Mouse (Mus musculus) hindbrain, postnatal 0 days (tissue): ENCODE data around the gene Sfxn4. TPM values are rescaled to one million over a fixed set of nuclear protein-coding genes. Genes with fewer than 3 reads are reported as not detected.

ENCODE experiments used
- ATAC-seq: fragments of 200-750 bp; cut with Nextera tagmentation; 2 replicates; pipeline ENCODE4 v1.8.0; 2017; ENCODE audit warnings: mild to moderate bottlenecking, moderate TSS enrichment, moderate library complexity
- DNase-seq: peaks from one replicate; pipeline ENCODE4 v3.0.0-alpha.2; 2015; ENCODE audit warnings: low spot score
- H3K27ac ChIP-seq: fragments of 300-500 bp; sonication (generic); 2 replicates; pipeline ENCODE4 v1.5.1; 2014; ENCODE audit warnings: mild to moderate bottlenecking
- H3K27me3 ChIP-seq: fragments of 300-500 bp; sonication (generic); 2 replicates; pipeline ENCODE4 v1.6.1; 2014; ENCODE audit warnings: low read length, mixed read lengths; ENCODE audit not compliant: insufficient read depth
- H3K36me3 ChIP-seq: fragments of 300-500 bp; sonication (generic); 2 replicates; pipeline ENCODE4 v1.6.1; 2014; ENCODE audit warnings: low read length, mixed read lengths; ENCODE audit not compliant: insufficient read depth
- H3K4me1 ChIP-seq: fragments of 300-500 bp; sonication (generic); 2 replicates; pipeline ENCODE4 v1.6.1; 2014; ENCODE audit warnings: antibody characterized with exemption, low read length, mixed read lengths; ENCODE audit not compliant: insufficient read depth
- H3K4me2 ChIP-seq: fragments of 300-500 bp; sonication (generic); 2 replicates; pipeline ENCODE4 v1.6.1; 2014; ENCODE audit warnings: low read depth, mild to moderate bottlenecking, low read length, moderate library complexity, mixed read lengths
- H3K4me3 ChIP-seq: fragments of 300-500 bp; sonication (generic); 2 replicates; pipeline ENCODE4 v1.5.1; 2014; ENCODE audit warnings: low read length
- H3K9ac ChIP-seq: fragments of 300-500 bp; sonication (generic); replicated peaks from 2 replicates; pipeline ENCODE4 v1.6.1; 2014; ENCODE audit warnings: mild to moderate bottlenecking, low read length, moderate library complexity, mixed read lengths
- H3K9me3 ChIP-seq: fragments of 300-500 bp; sonication (generic); 2 replicates; pipeline ENCODE4 v1.6.1; 2016; ENCODE audit warnings: low read length, mixed read lengths
- CTCF ChIP-seq: IDR thresholded peaks from 2 replicates; pipeline ENCODE4 v1.5.1; 2016; ENCODE audit warnings: antibody characterized with exemption, control low read depth, low read depth
- WGBS: fragments of 180-500 bp; shearing (Covaris S2); extraction: QIAGEN DNeasy Blood & Tissue Kit; methylation state at CpG from one replicate; pipeline ENCODE4 v1.1.7; 2014; 5-methylcytosine and 5-hydroxymethylcytosine counted together
- polyA plus RNA-seq: library from polyadenylated mRNA; unstranded; fragments of >200 nt; fragmentation: Nextera tagmentation; extraction: Ambion mirVana; gene quantifications from 2 replicates; pipeline ENCODE4 v1.2.1, GENCODE M21; 2015
- total RNA-seq: library from RNA; depleted of rRNA; stranded (reverse); fragments of >200 nt; gene quantifications from 2 replicates; pipeline ENCODE4 v1.2.3, GENCODE M21; 2014

The Sfxn4 gene
- total and polyA plus RNA-seq, 2 experiments from 2014 or later: 7.3 to 10.8 TPM

DNA sequence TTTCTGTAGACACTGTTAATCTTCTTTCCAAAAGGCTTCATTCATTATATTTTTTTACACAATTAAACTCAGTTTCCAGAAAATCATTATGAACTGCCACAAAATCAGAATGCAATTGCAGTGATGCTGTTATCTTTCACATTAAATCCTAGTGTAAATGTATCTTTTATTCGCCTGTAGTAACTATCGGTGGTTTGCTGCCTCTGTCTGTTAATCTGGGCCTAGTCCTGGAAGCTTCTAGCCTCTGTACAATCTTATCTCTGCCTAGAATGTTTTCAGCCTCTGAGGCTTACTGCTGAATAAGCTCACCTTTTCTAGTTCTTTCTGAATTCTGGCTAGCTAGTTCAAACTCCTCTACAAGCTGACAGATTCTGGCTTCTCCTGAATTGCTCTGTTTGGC lies 51.4 kb downstream of the Sfxn4 start:
- Histone ChIP-seq H3K9ac (no peak overlapping the region), H3K27me3 (no peaks in the 10 kb centered on the region)
- ATAC-seq: no peak

DNA sequence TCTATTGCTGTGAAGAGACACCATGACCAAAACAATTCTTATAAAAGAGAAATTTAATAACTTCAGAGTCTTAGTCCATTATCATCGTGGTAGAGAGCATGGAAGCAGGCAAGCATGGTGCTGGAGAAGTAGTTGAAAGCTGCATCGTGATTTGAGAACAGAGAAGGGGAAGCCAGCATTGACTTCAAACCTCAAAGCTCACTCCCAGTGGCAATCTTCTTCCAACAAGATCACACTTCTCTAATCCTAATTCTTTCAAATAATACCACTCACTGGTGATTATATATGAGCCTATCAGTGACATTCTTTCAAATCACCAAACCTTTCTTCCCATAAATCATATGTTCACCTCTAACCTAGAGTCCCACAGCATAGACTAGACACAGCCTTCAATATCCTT lies 56.4 kb downstream of the Sfxn4 start:
- H3K27ac ChIP-seq: no peak overlapping the region
- 65% methylated on average over 2 of the region's 2 CpGs for WGBS
- H3K4me1 ChIP-seq: no peaks in the 10 kb centered on the region
- DNase-seq (no peak), ATAC-seq (no peak)
- TF ChIP-seq CTCF: no peak
- H3K27me3 ChIP-seq: no peaks in the 10 kb centered on the region
- H3K9me3 ChIP-seq: no peaks in the 10 kb centered on the region
- H3K9ac ChIP-seq: no peak overlapping the region
- H3K36me3 ChIP-seq: no peaks in the 10 kb centered on the region
- H3K4me2 ChIP-seq: no peak overlapping the region
- H3K4me3 ChIP-seq: no peak overlapping the region

More for the DNA sequence above, 51.4 kb downstream of the Sfxn4 start:
- no peak for TF ChIP-seq CTCF
- H3K27ac ChIP-seq: no peak overlapping the region
- H3K4me2 ChIP-seq: no peak overlapping the region
- no peak for DNase-seq
- no peak overlapping the region for H3K4me3 ChIP-seq
- no peaks in the 10 kb centered on the region for H3K9me3 ChIP-seq
- WGBS: 95% methylated on average over 2 of the region's 2 CpGs
- H3K36me3 ChIP-seq: no peaks in the 10 kb centered on the region
- peaks cover 4% of the 10 kb centered on the region; the same call in 1 of the 2 replicates for H3K4me1 ChIP-seq

DNA sequence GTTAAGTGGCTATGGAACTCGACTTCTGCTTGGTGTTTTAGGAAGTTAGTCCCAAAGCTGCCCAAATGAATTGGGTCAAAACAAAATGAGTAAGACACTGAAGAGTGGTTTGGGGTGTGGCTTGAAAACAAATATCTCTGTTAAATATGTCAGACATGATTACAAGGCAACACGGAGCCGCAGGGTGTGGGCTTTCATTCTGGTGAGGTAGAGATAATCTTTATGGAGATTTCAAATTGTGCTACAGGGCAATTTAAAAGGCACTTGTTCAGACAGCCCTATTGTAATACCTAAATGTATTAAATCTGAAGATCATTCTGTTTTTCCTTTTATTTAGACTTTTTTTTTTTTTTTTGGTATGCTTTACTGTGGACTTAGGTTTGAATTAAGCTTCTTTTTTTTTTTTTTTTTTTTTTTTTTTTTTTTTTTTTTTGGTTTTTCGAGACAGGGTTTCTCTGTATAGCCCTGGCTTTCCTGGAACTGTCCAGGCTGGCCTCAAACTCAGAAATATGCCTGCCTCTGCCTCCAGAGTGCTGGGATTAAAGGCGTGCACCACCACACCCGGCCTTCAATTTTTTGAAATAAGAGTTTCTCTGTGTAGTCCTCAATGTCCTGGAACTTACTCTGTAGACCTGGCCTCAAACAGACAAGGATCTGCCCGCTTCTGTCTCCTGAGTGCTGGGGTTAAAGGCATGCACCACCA lies 61.3 kb downstream of the Sfxn4 start:
- H3K36me3 ChIP-seq: no peaks in the 10 kb centered on the region
- WGBS: 78% methylated on average over 7 of the region's 7 CpGs
- ATAC-seq (no peak), DNase-seq (no peak)
- H3K4me3 ChIP-seq: no peak overlapping the region
- H3K27me3 ChIP-seq: no peaks in the 10 kb centered on the region
- H3K9me3 ChIP-seq: no peaks in the 10 kb centered on the region
- H3K4me1 ChIP-seq: no peaks in the 10 kb centered on the region
- TF ChIP-seq CTCF: no peak
- H3K27ac ChIP-seq: no peak overlapping the region
- no peak overlapping the region for H3K4me2 ChIP-seq
- H3K9ac ChIP-seq: no peak overlapping the region

DNA sequence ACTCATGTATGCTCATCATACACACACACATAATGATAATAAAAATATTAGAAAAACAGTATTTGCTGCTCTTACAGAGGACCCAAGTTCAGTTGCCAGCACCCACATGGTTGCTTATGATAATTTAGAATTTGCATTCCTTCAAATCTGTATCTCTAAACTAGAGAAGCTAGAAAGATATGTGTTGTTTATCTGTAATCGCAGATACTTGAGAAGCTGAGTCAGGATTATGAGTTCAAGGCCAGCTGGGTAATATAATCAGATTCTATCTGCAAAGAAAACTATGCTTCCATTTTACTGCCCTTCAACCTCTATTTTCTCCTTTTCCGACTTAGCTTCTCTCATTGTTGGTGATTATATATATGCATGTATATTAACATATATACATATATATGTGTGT lies 63.9 kb downstream of the Sfxn4 start:
- no peak overlapping the region for H3K27ac ChIP-seq
- no peaks in the 10 kb centered on the region for H3K36me3 ChIP-seq
- 91% methylated on average over 2 of the region's 2 CpGs for WGBS
- H3K27me3 ChIP-seq: no peaks in the 10 kb centered on the region
- no peak for ATAC-seq
- H3K4me3 ChIP-seq: no peak overlapping the region
- H3K9me3 ChIP-seq: no peaks in the 10 kb centered on the region
- no peak overlapping the region for H3K9ac ChIP-seq
- no peak overlapping the region for H3K4me2 ChIP-seq
- no peaks in the 10 kb centered on the region for H3K4me1 ChIP-seq
- no peak for DNase-seq
- no peak for TF ChIP-seq CTCF

DNA sequence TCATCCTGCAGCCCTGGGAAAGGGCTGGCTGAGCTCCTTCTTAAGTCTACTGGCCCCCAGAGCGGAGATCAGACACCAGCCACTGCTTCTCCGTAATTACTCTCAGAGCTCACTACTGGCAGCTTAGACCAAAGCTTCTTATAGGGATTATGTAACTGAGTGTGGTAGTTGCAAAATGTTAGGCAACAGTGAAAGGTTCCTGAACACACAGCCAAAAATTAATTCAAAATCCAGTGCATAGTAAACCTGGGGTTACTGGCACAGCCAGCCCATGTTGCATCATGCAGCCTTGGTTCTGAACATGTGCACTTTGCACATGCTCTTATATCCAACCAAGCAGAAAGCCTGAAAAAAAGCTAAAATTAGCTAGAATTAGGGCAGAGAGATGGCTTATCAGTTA lies 66.0 kb downstream of the Sfxn4 start:
- H3K4me3 ChIP-seq: no peak overlapping the region
- DNase-seq: no peak
- 87% methylated on average over 2 of the region's 2 CpGs for WGBS

DNA sequence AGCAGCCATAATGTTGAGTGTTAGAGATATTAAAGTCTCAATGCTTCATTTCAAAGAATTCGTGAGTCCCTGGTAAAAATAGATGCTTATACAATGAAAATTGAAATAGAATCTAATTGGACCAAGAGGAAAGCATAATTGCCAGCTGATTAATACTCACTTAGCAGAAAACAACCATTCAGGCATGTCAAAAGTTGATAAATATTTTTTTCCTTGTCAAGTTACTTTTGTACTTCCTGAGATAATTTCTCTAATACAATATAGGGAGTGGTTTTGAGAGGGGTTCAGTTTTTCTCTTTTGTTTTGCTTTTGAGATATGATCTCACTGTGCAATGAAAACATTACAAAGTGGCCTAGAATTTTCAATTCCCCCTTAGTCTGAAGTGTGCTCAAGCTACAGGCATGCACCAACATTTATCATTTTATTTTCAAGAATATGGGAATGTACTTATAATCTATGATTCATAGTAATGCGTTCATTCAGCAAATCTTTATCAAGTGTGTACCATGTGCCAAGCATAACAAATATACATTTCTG lies 68.0 kb downstream of the Sfxn4 start:
- H3K9ac ChIP-seq: no peak overlapping the region
- H3K27me3 ChIP-seq: no peaks in the 10 kb centered on the region
- peaks cover 4% of the 10 kb centered on the region; the same call in 1 of the 2 replicates for H3K4me1 ChIP-seq
- 91% methylated on average over 2 of the region's 2 CpGs for WGBS
- TF ChIP-seq CTCF: no peak
- no peak for DNase-seq
- no peak overlapping the region for H3K27ac ChIP-seq
- no peaks in the 10 kb centered on the region for H3K9me3 ChIP-seq
- no peaks in the 10 kb centered on the region for H3K36me3 ChIP-seq
- H3K4me2 ChIP-seq: no peak overlapping the region
- ATAC-seq: no peak
- no peak overlapping the region for H3K4me3 ChIP-seq

More for the DNA sequence above, 66.0 kb downstream of the Sfxn4 start:
- Histone ChIP-seq H3K27ac (no peak overlapping the region), H3K9ac (no peak overlapping the region), H3K36me3 (no peaks in the 10 kb centered on the region), H3K4me1 (no peaks in the 10 kb centered on the region), H3K9me3 (no peaks in the 10 kb centered on the region), H3K4me2 (no peak overlapping the region), H3K27me3 (no peaks in the 10 kb centered on the region)
- no peak for TF ChIP-seq CTCF
- ATAC-seq: no peak

DNA sequence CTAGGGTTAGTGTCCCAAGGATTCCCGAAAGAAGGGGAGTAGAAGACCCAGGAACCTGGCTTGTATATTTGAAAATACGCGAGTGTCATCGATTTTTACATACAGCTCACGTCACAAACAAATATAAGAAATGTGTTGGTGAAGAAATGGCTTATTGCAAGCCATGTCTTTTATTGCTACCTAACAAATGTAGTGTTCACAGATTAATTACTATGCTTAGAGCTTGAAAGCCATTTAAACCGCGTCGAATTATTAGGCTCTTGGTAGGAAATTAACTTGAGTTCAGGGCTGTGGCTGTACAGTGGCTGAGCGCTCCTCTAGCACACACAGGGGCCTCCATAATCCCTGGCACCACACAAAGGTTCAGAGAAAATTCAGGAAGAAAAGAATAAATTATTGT lies 70.1 kb downstream of the Sfxn4 start:
- Histone ChIP-seq H3K27ac (peak overlapping the region; percentile 99), H3K4me3 (peak overlapping the region; percentile 98), H3K9ac (peak overlapping the region; percentile 100), H3K9me3 (no peaks in the 10 kb centered on the region), H3K27me3 (no peaks in the 10 kb centered on the region), H3K4me2 (peak overlapping the region; percentile 60), H3K36me3 (no peaks in the 10 kb centered on the region), H3K4me1 (peaks cover 4% of the 10 kb centered on the region; the same call in 1 of the 2 replicates)
- DNase-seq (no peak), ATAC-seq (no peak)
- TF ChIP-seq CTCF: no peak
- 11% methylated on average over 9 of the region's 9 CpGs for WGBS
